Mouse (Mus musculus) intestine, embryonic 14.5 days (tissue): ENCODE measurements around the gene Rcor1. TPM values are rescaled to one million over a fixed set of nuclear protein-coding genes. Genes with fewer than 3 reads are reported as not detected.

Experiments used
- ATAC-seq: fragments of 200-750 bp; cut with Nextera tagmentation; replicated peaks from 2 replicates; pipeline ENCODE4 v1.8.0; 2017; ENCODE audit warnings: low read depth, moderate number of reproducible peaks, moderate TSS enrichment, moderate library complexity; ENCODE audit not compliant: low FRiP score, low TSS enrichment
- DNase-seq: peaks from one replicate; pipeline ENCODE4 v3.0.0-alpha.2; 2018; ENCODE audit warnings: low spot score
- H3K27ac ChIP-seq: fragments of 300-500 bp; sonication (generic); 2 replicates; pipeline ENCODE4 v1.5.1; 2014; ENCODE audit warnings: low read depth, mild to moderate bottlenecking, control low read depth
- H3K27me3 ChIP-seq: fragments of 300-500 bp; sonication (generic); replicated peaks from 2 replicates; pipeline ENCODE4 v1.6.1; 2014; ENCODE audit warnings: low read length, control low read depth; ENCODE audit not compliant: control insufficient read depth, insufficient read depth
- H3K36me3 ChIP-seq: fragments of 300-500 bp; sonication (generic); 2 replicates; pipeline ENCODE4 v1.6.1; 2014; ENCODE audit warnings: low read length, control low read depth; ENCODE audit not compliant: control insufficient read depth, insufficient read depth
- H3K4me1 ChIP-seq: fragments of 300-500 bp; sonication (generic); replicated peaks from 2 replicates; pipeline ENCODE4 v1.6.1; 2014; ENCODE audit warnings: low read length, control low read depth, mixed read lengths; ENCODE audit not compliant: control insufficient read depth, insufficient read depth
- H3K4me2 ChIP-seq: fragments of 300-500 bp; sonication (generic); 2 replicates; pipeline ENCODE4 v1.6.1; 2014; ENCODE audit warnings: low read length
- H3K4me3 ChIP-seq: fragments of 300-500 bp; sonication (generic); 2 replicates; pipeline ENCODE4 v1.5.1; 2014; ENCODE audit warnings: low read depth, low read length, control low read depth, mixed read lengths
- H3K9ac ChIP-seq: fragments of 300-500 bp; sonication (generic); 2 replicates; pipeline ENCODE4 v1.6.1; 2014; ENCODE audit warnings: mild to moderate bottlenecking, low read length
- H3K9me3 ChIP-seq: fragments of 300-500 bp; sonication (generic); 2 replicates; pipeline ENCODE4 v1.6.1; 2016; ENCODE audit warnings: low read length, control low read depth; ENCODE audit not compliant: control insufficient read depth
- WGBS: fragments of 180-500 bp; shearing (Covaris S2); extraction: QIAGEN DNeasy Blood & Tissue Kit; methylation state at CpG from one replicate; pipeline ENCODE4 v1.1.7; 2014; 5-methylcytosine and 5-hydroxymethylcytosine counted together
- polyA plus RNA-seq: library from polyadenylated mRNA; unstranded; fragments of >200 nt; fragmentation: Nextera tagmentation; extraction: Ambion mirVana; gene quantifications from 2 replicates; pipeline ENCODE4 v1.2.1, GENCODE M21; 2014

The Rcor1 gene
- polyA plus RNA-seq, 1 experiment from 2014 or later: 15.9 TPM

DNA sequence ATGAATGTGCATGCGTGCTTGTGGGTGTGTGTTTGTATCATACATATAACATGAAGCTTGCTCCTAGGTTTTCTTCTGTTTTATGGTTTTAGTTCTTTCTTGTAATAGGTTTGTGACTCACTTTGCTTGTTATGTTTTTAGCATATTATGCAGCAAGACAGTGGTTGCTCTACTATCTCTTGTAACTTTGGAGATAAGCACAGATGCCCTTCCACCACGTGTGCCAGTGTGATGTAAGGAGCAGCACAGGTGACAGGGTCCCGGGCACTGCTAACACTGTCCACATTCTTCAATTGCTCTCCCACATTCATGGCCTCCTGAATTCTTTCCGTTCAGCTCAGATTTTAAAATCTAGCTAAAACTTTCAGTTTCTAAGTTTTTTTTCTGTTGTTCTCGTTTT lies 6.3 kb upstream of the Rcor1 start:
- WGBS: 81% methylated on average over 5 of the region's 5 CpGs
- Histone ChIP-seq H3K4me3 (no peak overlapping the region), H3K27ac (no peak overlapping the region), H3K9me3 (no peaks in the 10 kb centered on the region), H3K9ac (no peak overlapping the region), H3K27me3 (no peaks in the 10 kb centered on the region), H3K4me2 (no peak overlapping the region), H3K4me1 (peaks cover 16% of the 10 kb centered on the region), H3K36me3 (no peaks in the 10 kb centered on the region)
- ATAC-seq (no peak), DNase-seq (no peak)

DNA sequence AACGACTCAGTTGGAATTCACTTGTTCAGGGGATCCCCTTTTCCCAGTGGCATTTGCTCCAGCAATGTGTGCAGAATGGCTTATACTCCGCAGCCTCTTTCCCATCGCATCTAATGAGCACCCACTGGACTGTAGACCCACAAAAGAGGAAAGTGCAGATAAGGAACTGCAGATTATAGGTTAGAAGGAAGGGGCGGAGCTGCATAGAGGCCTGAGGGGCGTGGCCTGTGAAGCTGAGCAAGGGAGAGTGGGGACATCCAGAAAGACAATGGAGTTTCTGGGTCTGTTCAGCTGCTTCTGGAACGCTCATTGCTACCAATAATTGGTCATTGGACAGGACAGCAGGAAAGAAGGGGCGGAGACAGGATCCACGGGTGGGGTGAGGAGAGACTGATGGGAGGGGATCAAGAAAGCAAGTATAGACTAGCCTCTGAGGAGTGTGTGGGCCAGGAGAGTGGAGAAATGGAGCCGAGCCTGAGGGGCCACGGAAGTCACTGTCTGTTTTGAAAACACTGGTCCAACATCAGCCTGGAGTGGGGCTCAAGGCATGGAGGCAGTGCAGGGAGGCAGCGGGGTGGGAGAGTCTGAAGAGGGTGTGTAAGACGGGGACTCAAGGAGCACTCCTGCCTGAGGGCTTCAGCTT lies 3.8 kb upstream of the Rcor1 start:
- Histone ChIP-seq H3K4me2 (no peak overlapping the region), H3K9me3 (no peaks in the 10 kb centered on the region), H3K36me3 (no peaks in the 10 kb centered on the region), H3K27me3 (no peaks in the 10 kb centered on the region), H3K4me3 (no peak overlapping the region), H3K27ac (no peak overlapping the region), H3K4me1 (peaks cover 15% of the 10 kb centered on the region), H3K9ac (no peak overlapping the region)
- DNase-seq (no peak), ATAC-seq (no peak)
- WGBS: 59% methylated on average over 12 of the region's 12 CpGs

DNA sequence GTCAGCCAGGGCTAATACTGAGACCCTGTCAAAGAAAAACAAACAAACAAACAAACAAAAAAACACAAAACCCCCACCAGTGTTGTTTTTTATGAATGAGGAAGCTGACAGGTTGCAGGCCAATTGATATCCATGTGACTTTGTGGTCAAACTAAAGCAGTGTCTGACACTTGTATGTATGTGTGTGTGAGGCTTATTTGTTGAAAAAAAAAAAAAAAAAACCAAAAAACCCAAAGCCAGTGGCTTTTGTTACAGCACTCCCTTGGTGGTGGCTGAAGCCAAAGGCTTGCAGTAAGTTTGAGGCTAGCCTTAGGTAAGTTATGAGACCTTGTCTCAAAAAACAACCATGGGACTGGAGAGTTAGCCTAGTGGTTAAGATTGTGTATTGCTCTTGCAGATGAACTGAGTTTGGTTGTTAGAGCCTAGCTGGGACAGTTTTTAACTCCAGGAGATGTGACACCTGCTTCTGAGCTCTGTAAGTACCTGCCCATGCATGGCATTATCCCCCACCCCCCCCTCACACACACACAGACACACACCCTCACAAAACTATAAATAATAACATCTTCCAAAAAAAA lies 2.9 kb upstream of the Rcor1 start:
- ATAC-seq (no peak), DNase-seq (no peak)
- Histone ChIP-seq H3K36me3 (no peaks in the 10 kb centered on the region), H3K4me1 (peaks cover 23% of the 10 kb centered on the region), H3K9ac (no peak overlapping the region), H3K4me3 (no peak overlapping the region), H3K27me3 (no peaks in the 10 kb centered on the region), H3K9me3 (no peaks in the 10 kb centered on the region), H3K4me2 (no peak overlapping the region), H3K27ac (no peak overlapping the region)

DNA sequence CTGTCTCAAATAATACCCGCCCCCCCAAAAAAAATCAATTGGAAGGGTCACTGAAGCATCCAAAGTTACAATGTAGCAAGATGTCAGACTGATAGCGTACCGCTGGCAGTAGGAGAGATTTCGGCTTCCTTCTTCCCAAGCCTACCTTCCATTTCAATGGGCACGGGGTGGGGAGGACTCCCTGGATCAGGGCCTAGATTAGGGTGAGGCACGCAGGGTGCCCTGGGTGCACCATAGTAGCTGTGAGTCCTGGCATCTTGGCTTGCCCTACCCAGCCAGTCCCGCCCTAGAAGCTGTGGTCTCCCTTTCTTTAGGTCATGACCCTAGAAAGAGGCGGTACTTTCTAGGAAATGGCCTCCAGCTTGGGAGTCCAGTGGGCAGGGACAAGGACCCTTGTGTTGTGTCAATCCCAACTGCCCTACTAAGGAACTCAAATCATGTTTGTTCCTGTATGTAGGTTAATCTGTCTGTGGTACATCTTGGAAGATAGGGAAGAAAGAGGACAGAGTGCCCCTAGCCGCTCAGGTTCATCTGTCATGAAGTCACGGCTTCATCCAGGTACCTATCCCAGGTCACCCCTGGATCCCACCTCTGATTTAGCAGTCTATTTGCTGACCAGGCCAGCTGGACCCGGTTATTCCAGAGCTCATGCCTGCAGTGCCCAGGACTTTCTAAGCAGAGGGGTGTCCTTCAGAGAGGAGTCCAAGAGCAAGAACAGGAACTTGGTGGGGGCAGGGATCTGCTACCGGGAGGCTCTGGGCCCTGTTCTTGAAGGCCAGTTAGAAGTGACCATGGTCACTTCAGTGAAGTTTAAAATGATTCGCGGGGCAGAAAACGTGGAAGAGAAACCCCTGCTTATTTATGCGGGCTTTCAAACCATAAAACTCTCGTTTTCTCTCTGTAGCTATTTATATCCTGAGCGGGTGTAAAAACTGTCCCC lies 1.6 kb upstream of the Rcor1 start:
- peak overlapping the region; percentile 90 for H3K9ac ChIP-seq
- peaks cover 4% of the 10 kb centered on the region; the same call in 1 of the 2 replicates for H3K36me3 ChIP-seq
- ATAC-seq (no peak), DNase-seq (peak; percentile 67)
- H3K4me2 ChIP-seq: peak overlapping the region; percentile 90
- WGBS: 51% methylated on average over 18 of the region's 18 CpGs
- H3K27ac ChIP-seq: peak overlapping the region; percentile 98
- H3K9me3 ChIP-seq: no peaks in the 10 kb centered on the region
- peaks cover 25% of the 10 kb centered on the region for H3K4me1 ChIP-seq
- H3K4me3 ChIP-seq: peak overlapping the region; percentile 98
- H3K27me3 ChIP-seq: no peaks in the 10 kb centered on the region

DNA sequence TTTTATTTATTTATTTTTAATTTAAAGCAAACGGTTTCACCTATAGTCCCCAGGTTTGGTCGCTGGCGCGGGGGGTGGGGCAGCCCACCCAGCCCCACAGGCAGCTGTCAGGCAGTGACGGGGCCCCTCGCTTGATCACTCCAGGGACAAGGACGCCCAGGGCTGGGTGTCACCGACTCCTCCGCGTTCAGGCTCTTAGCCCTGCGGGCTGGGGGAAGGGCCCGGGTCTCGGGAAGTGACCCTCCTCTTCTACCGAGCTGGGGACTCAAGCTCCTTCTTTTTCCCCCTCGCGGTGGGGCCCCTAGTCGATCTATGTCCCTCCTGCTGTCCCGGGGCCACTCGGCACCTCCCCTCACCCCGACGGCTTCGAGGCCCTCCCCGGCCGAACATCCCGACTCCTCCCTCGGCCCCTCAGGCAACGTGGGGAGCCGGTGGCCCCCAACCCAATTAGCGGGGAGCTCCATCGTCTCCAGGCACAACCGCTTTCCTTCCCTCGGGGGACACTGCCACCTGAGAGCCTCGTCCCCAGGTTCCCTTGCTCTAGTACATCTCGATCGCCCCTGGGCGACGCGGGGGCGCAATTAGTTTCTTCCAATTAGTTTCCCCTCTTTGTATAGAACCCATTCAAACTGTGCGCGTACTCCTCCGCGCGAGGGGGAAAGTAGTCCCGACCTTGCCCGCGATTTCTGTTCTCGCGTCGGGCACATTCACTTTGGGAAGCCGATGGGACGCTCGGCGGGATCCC lies 748 bp upstream of the Rcor1 start:
- peaks cover 10% of the 10 kb centered on the region; the same call in 1 of the 2 replicates for H3K36me3 ChIP-seq
- under 1% methylated on average over 54 of the region's 54 CpGs for WGBS
- ATAC-seq: peak; percentile 47
- H3K4me1 ChIP-seq: peaks cover 25% of the 10 kb centered on the region
- DNase-seq: peak; percentile 97
- peak overlapping the region; percentile 98 for H3K4me3 ChIP-seq
- no peaks in the 10 kb centered on the region for H3K27me3 ChIP-seq
- H3K27ac ChIP-seq: peak overlapping the region; percentile 98
- peak overlapping the region; percentile 90 for H3K9ac ChIP-seq
- H3K4me2 ChIP-seq: peak overlapping the region; percentile 90
- no peaks in the 10 kb centered on the region for H3K9me3 ChIP-seq

DNA sequence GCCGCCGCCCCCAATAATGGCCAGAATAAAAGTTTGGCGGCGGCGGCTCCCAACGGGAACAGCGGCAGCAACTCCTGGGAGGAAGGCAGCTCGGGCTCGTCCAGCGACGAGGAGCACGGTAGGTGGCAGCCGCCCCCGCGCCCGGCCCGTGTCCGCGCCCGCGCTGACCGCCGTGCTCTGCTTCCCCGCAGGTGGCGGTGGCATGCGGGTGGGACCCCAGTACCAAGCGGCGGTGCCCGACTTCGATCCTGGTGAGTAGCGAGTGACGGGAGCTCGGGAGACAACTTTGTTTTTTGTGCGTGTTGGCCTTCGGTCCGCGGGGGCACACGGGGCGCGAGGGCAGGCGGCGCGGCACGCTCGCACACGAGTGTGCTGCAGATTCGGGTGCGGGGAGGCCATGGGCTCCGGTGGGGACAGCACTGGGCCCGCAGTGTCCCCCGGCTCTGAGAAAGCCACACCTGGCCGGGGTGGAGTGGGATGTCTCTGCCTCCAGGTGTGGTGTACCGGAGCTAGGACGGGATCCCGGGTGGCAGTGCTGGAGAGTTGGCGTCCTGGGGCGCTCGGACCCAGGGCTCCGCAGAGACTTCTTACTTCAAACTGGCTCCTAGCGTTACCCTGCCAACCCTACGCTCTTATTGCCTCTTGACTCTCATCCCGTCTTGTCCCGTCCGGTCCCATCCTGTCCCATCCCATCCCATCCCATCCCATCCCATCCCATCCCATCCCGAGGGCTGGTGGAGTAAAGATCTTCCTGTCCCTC lies 800 bp downstream of the Rcor1 start:
- ATAC-seq: no peak
- Histone ChIP-seq H3K9ac (peak overlapping the region; percentile 96), H3K4me1 (peaks cover 25% of the 10 kb centered on the region), H3K36me3 (peaks cover 13% of the 10 kb centered on the region; the same call in 1 of the 2 replicates), H3K27me3 (no peaks in the 10 kb centered on the region), H3K4me2 (peak overlapping the region; percentile 70), H3K4me3 (peak overlapping the region; percentile 98), H3K9me3 (no peaks in the 10 kb centered on the region), H3K27ac (peak overlapping the region; percentile 98)
- WGBS: under 1% methylated on average over 65 of the region's 65 CpGs
- DNase-seq: peak; percentile 62

DNA sequence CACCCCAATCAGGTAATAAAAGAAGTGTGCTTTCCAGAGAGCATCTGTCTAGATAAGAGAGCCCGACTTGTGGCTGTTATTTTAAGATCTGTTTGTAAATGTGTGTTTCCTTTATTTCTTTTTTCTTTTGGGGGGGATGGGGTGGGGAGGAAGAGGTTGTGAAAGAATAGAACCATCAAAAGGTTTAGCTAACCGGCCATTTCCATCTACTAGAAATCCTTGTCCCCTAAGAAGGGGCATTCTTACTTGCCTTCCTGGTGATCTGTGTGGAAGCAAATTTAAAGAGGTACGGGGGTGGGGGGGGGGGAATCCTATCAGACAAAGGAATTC lies 1.3 kb downstream of the Rcor1 start:
- no peak for ATAC-seq
- peak overlapping the region; percentile 98 for H3K4me3 ChIP-seq
- no peak for DNase-seq
- H3K36me3 ChIP-seq: peaks cover 13% of the 10 kb centered on the region; the same call in 1 of the 2 replicates
- no peaks in the 10 kb centered on the region for H3K9me3 ChIP-seq
- H3K4me2 ChIP-seq: peak overlapping the region; percentile 70
- H3K27me3 ChIP-seq: no peaks in the 10 kb centered on the region
- 0% methylated on average over 3 of the region's 3 CpGs for WGBS
- peaks cover 21% of the 10 kb centered on the region for H3K4me1 ChIP-seq
- no peak overlapping the region for H3K27ac ChIP-seq
- peak overlapping the region; percentile 96 for H3K9ac ChIP-seq
